Mouse (Mus musculus) limb, embryonic 15.5 days (tissue): Measurements from ENCODE around the gene Grm2. TPM values are rescaled to one million over a fixed set of nuclear protein-coding genes. Genes with fewer than 3 reads are reported as not detected.

Experiments
- ATAC-seq: fragments of 200-750 bp; cut with Nextera tagmentation; 2 replicates; pipeline ENCODE4 v1.8.0; 2017; ENCODE audit warnings: low read depth, moderate TSS enrichment; ENCODE audit not compliant: insufficient number of reproducible peaks, low FRiP score, low TSS enrichment
- H3K27ac ChIP-seq: fragments of 300-500 bp; sonication (generic); 2 replicates; pipeline ENCODE4 v1.5.1; 2015; ENCODE audit warnings: moderate library complexity, mild to moderate bottlenecking, inconsistent platforms
- H3K27me3 ChIP-seq: fragments of 300-500 bp; sonication (generic); 2 replicates; pipeline ENCODE4 v1.6.1; 2015; ENCODE audit warnings: inconsistent platforms
- H3K36me3 ChIP-seq: fragments of 300-500 bp; sonication (generic); 2 replicates; pipeline ENCODE4 v1.6.1; 2015; ENCODE audit warnings: inconsistent platforms
- H3K4me1 ChIP-seq: fragments of 300-500 bp; sonication (generic); 2 replicates; pipeline ENCODE4 v1.6.1; 2015; ENCODE audit warnings: inconsistent platforms
- H3K4me2 ChIP-seq: fragments of 300-500 bp; sonication (generic); 2 replicates; pipeline ENCODE4 v1.6.1; 2015; ENCODE audit warnings: mild to moderate bottlenecking, inconsistent platforms
- H3K4me3 ChIP-seq: fragments of 300-500 bp; sonication (generic); 2 replicates; pipeline ENCODE4 v1.5.1; 2015; ENCODE audit warnings: mild to moderate bottlenecking, inconsistent platforms
- H3K9ac ChIP-seq: fragments of 300-500 bp; sonication (generic); 2 replicates; pipeline ENCODE4 v1.6.1; 2015; ENCODE audit warnings: inconsistent platforms
- H3K9me3 ChIP-seq: fragments of 300-500 bp; sonication (generic); 2 replicates; pipeline ENCODE4 v1.6.1; 2016; ENCODE audit warnings: inconsistent platforms
- WGBS: fragments of 180-500 bp; shearing (Covaris S2); methylation state at CpG from one replicate; pipeline ENCODE4 v1.1.7; 2015; 5-methylcytosine and 5-hydroxymethylcytosine counted together
- polyA plus RNA-seq: library from polyadenylated mRNA; unstranded; fragments of >200 nt; fragmentation: Nextera tagmentation; extraction: Ambion mirVana; gene quantifications from 2 replicates; pipeline ENCODE4 v1.2.1, GENCODE M21; 2015

Grm2 gene
- polyA plus RNA-seq, 1 experiment from 2014 or later, result 0.09 TPM

DNA sequence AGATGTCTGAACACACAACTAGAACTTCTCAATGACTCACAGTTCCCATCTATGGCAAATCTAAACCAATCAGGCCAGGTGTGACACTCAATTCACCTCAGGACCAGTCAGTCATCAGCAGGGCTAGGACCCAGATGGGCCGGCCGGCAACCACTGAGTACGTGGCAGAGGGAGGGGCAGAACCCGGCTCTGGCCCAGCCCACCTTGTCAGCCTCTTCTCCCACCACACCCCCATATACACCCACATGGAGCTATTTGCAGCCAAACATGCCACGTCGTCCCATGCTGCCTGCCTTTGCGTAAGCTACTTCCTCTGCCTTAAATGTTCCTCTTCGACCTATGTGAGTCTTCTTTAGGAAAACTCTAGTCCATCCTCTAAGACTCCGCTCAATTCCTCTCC lies 20.1 kb upstream of the Grm2 start:
- 77% methylated on average over 9 of the region's 9 CpGs for WGBS
- H3K36me3 ChIP-seq, result peaks cover 77% of the 10 kb centered on the region
- no peak overlapping the region for H3K4me2 ChIP-seq
- no peaks in the 10 kb centered on the region for H3K4me1 ChIP-seq
- no peak for ATAC-seq
- H3K4me3 ChIP-seq, result no peak overlapping the region
- no peaks in the 10 kb centered on the region for H3K9me3 ChIP-seq
- no peak overlapping the region for H3K9ac ChIP-seq
- no peaks in the 10 kb centered on the region for H3K27me3 ChIP-seq
- no peak overlapping the region for H3K27ac ChIP-seq

DNA sequence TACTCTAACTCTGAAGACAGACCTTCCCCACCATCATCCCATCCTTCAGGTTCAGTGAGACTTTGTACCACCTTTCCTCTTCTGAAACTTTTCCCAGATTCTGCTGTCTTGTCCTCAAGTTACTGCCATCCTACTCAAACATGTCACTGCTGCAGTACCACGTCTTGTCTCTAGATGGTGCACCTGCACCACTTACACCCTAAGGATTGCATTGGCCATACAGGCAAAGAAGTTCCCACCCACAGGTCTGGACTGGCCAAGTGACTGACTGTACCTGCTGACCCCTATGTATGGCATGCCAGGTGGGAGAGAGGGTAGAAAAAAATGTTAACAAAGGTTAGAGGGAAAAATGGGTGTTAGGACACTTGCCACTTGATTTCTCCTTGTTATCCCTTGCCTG lies 19.6 kb upstream of the Grm2 start:
- H3K4me1 ChIP-seq, result no peaks in the 10 kb centered on the region
- 0% methylated on average over 1 of the region's 1 CpGs for WGBS
- no peak overlapping the region for H3K4me2 ChIP-seq
- H3K27me3 ChIP-seq, result no peaks in the 10 kb centered on the region
- ATAC-seq, result no peak
- H3K36me3 ChIP-seq, result peaks cover 77% of the 10 kb centered on the region
- H3K9me3 ChIP-seq, result no peaks in the 10 kb centered on the region
- no peak overlapping the region for H3K9ac ChIP-seq
- no peak overlapping the region for H3K4me3 ChIP-seq
- no peak overlapping the region for H3K27ac ChIP-seq

DNA sequence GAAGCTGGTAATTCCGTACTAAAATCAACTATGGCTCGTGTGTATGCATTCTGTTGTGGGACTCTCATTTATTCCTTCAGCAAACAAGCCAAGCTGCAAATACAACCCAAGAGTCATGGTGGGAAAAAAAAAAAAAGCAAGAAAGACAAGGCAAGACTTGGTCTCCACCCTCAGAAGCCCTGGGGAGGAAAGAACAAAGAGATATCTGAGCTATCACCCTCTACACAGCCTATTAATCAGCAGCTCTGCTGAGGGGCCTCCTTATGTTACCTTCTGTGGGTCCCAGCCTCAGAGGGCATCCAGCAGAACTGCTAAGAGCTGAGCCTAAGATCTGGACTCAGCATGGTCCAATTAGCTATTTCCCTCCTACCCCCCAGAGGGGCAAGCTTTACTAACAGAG lies 18.0 kb upstream of the Grm2 start:
- Histone ChIP-seq H3K9me3 (no peaks in the 10 kb centered on the region), H3K4me1 (no peaks in the 10 kb centered on the region), H3K27me3 (no peaks in the 10 kb centered on the region), H3K9ac (no peak overlapping the region), H3K4me2 (no peak overlapping the region), H3K27ac (no peak overlapping the region), H3K36me3 (peaks cover 73% of the 10 kb centered on the region), H3K4me3 (no peak overlapping the region)
- WGBS, result 83% methylated on average over 2 of the region's 2 CpGs
- no peak for ATAC-seq

DNA sequence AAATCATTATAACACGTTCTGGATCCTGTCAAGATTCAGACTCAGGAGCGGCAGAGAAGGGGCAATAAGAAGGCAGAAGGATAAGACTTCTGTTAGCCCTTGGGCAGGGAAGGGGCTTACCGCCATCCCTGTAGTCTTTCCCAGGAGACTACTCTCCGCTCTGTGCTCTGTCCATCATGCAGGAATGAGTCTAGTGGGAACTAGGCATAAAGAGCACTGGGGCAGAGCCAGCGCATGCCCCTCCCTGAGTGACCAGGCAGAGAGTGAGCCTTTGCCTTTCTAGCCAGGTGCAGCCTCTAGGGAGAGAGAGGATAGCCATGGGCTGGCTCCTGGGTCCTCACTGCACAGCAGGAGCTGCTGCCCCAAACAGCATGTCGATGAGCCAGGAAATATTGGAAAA lies 9.0 kb upstream of the Grm2 start:
- no peaks in the 10 kb centered on the region for H3K27me3 ChIP-seq
- H3K9ac ChIP-seq, result no peak overlapping the region
- ATAC-seq, result no peak
- H3K4me1 ChIP-seq, result no peaks in the 10 kb centered on the region
- no peak overlapping the region for H3K4me3 ChIP-seq
- no peak overlapping the region for H3K27ac ChIP-seq
- WGBS, result 75% methylated on average over 6 of the region's 6 CpGs
- H3K36me3 ChIP-seq, result peaks cover 94% of the 10 kb centered on the region
- no peaks in the 10 kb centered on the region for H3K9me3 ChIP-seq
- no peak overlapping the region for H3K4me2 ChIP-seq

DNA sequence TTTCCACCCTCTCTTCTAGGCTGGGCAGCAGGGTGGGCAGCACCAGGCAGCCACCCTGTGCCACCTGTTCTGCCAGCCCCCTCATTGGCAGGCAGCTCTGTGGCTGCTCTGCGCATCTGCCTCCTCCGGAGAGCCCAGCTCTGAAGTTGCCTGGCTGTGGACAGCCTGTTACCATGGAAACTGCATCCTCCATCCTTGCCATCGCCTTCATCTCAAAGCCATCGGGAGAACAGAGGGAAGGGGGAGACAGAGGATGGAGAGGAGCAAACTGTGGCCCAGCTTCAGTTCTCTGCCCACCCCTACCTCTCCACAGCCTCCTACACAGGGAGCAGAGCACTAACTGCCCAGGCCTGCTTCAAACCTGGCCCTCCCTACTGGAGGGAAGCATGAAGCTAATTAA lies 8.6 kb upstream of the Grm2 start:
- Histone ChIP-seq H3K27me3 (no peaks in the 10 kb centered on the region), H3K27ac (no peak overlapping the region), H3K36me3 (peaks cover 97% of the 10 kb centered on the region), H3K9me3 (no peaks in the 10 kb centered on the region), H3K9ac (no peak overlapping the region), H3K4me2 (no peak overlapping the region), H3K4me1 (no peaks in the 10 kb centered on the region), H3K4me3 (no peak overlapping the region)
- 81% methylated on average over 4 of the region's 4 CpGs for WGBS
- no peak for ATAC-seq

DNA sequence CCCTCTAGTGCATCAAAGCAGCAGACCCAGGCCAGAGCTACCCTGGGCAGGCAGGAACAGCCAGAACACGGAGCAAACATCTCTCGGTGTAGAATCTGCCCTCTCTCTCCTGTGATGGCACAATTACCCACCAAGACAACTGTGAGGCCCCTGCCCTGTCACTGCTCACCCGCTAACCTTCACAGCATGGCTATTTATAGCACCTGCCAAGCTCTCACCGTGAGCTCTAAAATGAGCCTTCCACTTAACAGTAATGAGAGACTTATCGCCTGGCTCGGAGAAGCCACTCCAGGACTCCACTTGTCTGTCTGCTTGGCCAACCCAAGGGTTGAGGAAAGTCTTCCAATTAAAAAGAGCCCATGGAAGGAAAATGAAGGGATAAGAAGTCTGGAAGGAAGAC lies 7.3 kb upstream of the Grm2 start:
- Histone ChIP-seq H3K9me3 (no peaks in the 10 kb centered on the region), H3K36me3 (peaks cover 98% of the 10 kb centered on the region), H3K4me3 (no peak overlapping the region), H3K9ac (no peak overlapping the region), H3K27me3 (no peaks in the 10 kb centered on the region), H3K27ac (no peak overlapping the region), H3K4me2 (no peak overlapping the region), H3K4me1 (no peaks in the 10 kb centered on the region)
- ATAC-seq, result no peak
- 76% methylated on average over 6 of the region's 6 CpGs for WGBS

DNA sequence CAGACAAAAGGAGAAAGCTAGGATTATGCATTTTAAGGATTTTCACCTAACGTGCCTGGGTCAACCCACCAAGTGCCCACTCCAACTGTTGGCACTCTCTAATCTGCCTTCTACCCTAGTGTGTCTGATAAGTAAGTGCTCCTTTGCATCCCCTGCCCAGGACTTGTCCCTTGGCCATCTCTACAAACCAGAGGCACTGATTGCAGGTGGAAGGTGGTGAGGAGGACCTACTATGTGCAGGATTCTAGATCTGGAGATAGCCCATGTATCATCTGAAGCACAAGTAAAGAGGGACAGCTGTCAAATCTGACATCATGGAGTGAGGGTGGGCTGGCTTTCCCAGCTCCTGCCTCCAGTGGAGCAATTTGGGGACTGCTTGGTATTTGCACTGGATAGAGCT lies 4.1 kb upstream of the Grm2 start:
- Histone ChIP-seq H3K4me2 (no peak overlapping the region), H3K27me3 (peaks cover 10% of the 10 kb centered on the region), H3K27ac (no peak overlapping the region), H3K36me3 (peaks cover 72% of the 10 kb centered on the region), H3K9me3 (no peaks in the 10 kb centered on the region), H3K9ac (no peak overlapping the region), H3K4me1 (peaks cover 10% of the 10 kb centered on the region), H3K4me3 (no peak overlapping the region)
- ATAC-seq, result no peak
- WGBS, result 74% methylated on average over 1 of the region's 1 CpGs

DNA sequence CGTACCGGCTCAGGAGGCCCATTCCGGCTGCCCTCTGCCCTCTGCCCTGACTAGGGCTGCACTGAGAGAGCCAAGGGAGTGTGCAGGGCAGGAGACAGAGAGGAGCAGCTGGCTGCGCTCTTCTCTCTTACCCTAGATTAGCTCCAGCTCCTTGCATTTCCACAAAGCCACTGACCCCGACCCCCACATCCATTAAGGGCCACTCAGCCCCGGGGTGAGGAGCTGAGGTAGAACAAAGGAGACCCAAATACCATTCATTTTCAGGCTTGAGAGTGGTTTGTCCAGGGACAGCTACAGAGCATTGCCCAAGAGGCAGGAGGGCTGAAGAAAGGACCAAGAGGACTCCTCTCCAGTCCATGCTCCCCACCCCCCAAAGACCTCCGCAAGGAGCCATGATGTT lies 3.6 kb upstream of the Grm2 start:
- Histone ChIP-seq H3K4me1 (peaks cover 10% of the 10 kb centered on the region), H3K4me2 (no peak overlapping the region), H3K27ac (no peak overlapping the region), H3K4me3 (no peak overlapping the region), H3K27me3 (peaks cover 15% of the 10 kb centered on the region), H3K9ac (no peak overlapping the region), H3K36me3 (peaks cover 67% of the 10 kb centered on the region), H3K9me3 (no peaks in the 10 kb centered on the region)
- 84% methylated on average over 7 of the region's 7 CpGs for WGBS
- no peak for ATAC-seq

DNA sequence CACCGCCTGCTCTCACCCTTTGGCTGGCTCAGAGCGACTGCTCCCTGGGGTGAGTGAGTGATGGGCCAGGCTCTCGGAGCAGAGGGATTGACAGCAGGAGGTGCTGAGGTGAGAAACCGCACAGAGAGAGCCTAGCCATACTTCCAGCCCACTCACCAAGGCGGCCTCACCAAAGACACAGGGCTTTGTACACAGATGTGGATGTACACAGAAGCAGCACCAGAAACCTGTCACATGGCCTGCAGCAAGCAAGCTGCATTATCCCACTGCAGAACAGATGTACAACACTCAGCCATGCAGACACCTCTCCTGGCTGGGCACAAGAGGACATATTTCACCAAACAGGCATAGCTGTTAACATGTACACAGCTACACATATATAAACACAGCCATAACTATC lies 1.7 kb upstream of the Grm2 start:
- H3K36me3 ChIP-seq, result peaks cover 51% of the 10 kb centered on the region
- peaks cover 10% of the 10 kb centered on the region for H3K4me1 ChIP-seq
- no peaks in the 10 kb centered on the region for H3K9me3 ChIP-seq
- no peak overlapping the region for H3K27ac ChIP-seq
- peaks cover 29% of the 10 kb centered on the region for H3K27me3 ChIP-seq
- WGBS, result 31% methylated on average over 5 of the region's 5 CpGs
- no peak overlapping the region for H3K9ac ChIP-seq
- no peak for ATAC-seq
- H3K4me3 ChIP-seq, result no peak overlapping the region
- H3K4me2 ChIP-seq, result no peak overlapping the region

DNA sequence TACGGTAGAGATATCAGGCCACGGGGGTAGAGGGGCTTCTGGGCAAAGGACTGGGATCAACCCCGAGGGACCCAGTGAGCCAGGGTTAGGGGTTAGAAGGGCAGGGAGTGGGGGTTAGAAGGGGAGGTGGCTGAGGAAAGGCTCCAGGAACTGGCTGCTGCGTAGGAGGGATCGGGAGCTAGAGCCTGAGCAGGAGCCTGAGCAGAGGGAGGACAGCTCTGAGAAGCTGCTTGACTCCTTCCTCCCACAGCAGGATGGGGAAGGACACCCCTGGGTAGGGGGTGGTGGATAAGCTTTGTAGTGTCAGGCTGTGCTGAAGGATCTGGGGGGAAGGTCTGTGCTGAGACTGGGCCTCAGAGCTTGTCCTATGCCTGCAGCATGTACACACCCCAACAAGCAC lies 938 bp upstream of the Grm2 start:
- H3K27me3 ChIP-seq, result peaks cover 33% of the 10 kb centered on the region
- peaks cover 10% of the 10 kb centered on the region for H3K4me1 ChIP-seq
- ATAC-seq, result no peak
- no peak overlapping the region for H3K27ac ChIP-seq
- no peak overlapping the region for H3K4me2 ChIP-seq
- H3K36me3 ChIP-seq, result peaks cover 43% of the 10 kb centered on the region
- H3K9me3 ChIP-seq, result no peaks in the 10 kb centered on the region
- H3K9ac ChIP-seq, result no peak overlapping the region
- 44% methylated on average over 5 of the region's 5 CpGs for WGBS
- no peak overlapping the region for H3K4me3 ChIP-seq

DNA sequence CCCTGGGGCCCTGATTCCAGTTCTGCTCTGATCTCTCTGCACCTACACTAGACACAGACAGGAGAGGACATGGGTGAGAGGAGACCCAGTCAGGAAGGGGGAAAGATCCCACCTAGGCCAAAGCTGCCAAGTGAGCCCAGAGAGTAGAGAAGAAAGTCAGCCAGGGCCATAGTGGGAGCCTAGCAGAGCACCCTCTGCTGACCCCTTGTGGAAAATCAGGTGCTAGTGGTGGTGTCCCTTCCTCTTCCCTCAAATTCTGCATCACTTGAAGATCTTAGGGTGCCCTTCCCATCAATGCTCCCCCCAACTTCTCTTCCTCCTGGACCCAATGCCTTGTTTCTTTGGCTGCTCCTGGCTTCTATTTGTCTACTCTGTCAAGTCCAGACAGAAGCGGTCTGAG lies 3.2 kb downstream of the Grm2 start:
- Histone ChIP-seq H3K4me1 (peaks cover 10% of the 10 kb centered on the region), H3K27me3 (peaks cover 36% of the 10 kb centered on the region), H3K4me2 (no peak overlapping the region), H3K27ac (no peak overlapping the region), H3K36me3 (peaks cover 2% of the 10 kb centered on the region; the same call in 1 of the 2 replicates), H3K4me3 (no peak overlapping the region), H3K9me3 (no peaks in the 10 kb centered on the region), H3K9ac (no peak overlapping the region)
- no peak for ATAC-seq
- WGBS, result 61% methylated on average over 1 of the region's 1 CpGs

DNA sequence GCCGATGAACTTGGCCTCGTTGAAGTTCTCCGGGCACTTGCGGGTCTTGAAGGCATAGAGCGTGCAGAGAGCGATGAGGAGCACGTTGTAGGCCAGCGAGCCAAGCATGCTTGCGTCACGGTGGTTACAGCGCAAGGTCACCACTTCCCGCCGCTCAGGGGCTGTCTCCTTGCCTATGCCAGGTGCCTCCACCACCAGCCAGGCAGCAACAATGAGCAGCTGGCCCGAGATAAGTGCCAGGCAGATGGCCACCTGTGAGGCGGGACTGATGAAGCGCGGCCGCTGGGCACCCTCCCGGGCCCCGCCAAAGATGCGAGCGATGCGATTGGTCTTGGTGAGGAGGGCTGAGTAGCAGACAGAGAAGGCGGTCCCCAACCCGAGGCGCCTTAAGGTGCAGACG lies 8.7 kb downstream of the Grm2 start:
- H3K27ac ChIP-seq, result no peak overlapping the region
- H3K27me3 ChIP-seq, result peaks cover 12% of the 10 kb centered on the region
- 68% methylated on average over 27 of the region's 27 CpGs for WGBS
- no peak for ATAC-seq
- H3K4me3 ChIP-seq, result no peak overlapping the region
- no peaks in the 10 kb centered on the region for H3K36me3 ChIP-seq
- no peaks in the 10 kb centered on the region for H3K9me3 ChIP-seq
- no peak overlapping the region for H3K9ac ChIP-seq
- H3K4me2 ChIP-seq, result no peak overlapping the region
- no peaks in the 10 kb centered on the region for H3K4me1 ChIP-seq

DNA sequence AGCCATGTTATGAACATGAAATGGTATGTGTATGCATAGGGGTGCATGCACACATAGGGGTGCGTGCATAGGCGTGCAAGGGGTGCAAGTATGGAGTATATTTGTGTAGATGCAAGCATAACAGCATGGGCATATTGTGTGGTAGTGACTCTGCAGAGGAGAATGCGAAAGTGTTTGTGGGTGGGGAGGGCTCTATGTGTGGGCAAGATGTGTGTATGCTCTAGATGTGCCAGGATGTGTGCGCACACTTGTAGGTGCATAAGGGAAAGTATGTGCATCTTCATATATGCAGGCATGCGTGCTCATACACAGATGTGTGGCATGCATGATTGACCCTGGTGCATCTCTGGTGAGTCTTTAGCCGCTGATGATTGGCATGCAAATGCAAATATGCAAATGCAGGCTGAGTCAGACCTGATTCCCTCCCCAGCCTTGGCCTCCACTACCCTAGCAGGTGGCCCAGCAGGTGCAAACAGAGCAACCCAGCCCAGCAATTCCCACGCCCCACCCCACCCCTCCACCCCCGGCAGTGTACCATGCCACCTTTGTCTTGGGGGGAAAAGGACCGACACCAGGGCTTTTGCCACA lies 10.1 kb downstream of the Grm2 start:
- WGBS, result 71% methylated on average over 9 of the region's 9 CpGs
- peaks cover 12% of the 10 kb centered on the region for H3K27me3 ChIP-seq
- H3K27ac ChIP-seq, result no peak overlapping the region
- H3K36me3 ChIP-seq, result no peaks in the 10 kb centered on the region
- no peak overlapping the region for H3K4me3 ChIP-seq
- ATAC-seq, result no peak
- no peaks in the 10 kb centered on the region for H3K9me3 ChIP-seq
- H3K4me2 ChIP-seq, result no peak overlapping the region
- no peaks in the 10 kb centered on the region for H3K4me1 ChIP-seq
- H3K9ac ChIP-seq, result no peak overlapping the region
